Mouse (Mus musculus) ES-E14 (cell line): ENCODE results near the gene Zfp217. TPM values are rescaled to one million over a fixed set of nuclear protein-coding genes. Genes with fewer than 3 reads are reported as not detected.

Experiments
- DNase-seq: peaks from one replicate; pipeline ENCODE4 v3.0.0-alpha.2; 2013; ENCODE audit warnings: low read depth, low spot score
- H3K27ac ChIP-seq: 2 replicates; pipeline ENCODE4 v1.5.1; 2012; ENCODE audit warnings: low read depth, mild to moderate bottlenecking, low read length, moderate library complexity, mixed read lengths; ENCODE audit not compliant: poor library complexity, insufficient read depth, severe bottlenecking
- H3K36me3 ChIP-seq: 2 replicates; pipeline ENCODE4 v1.6.1; 2012; ENCODE audit warnings: mild to moderate bottlenecking, low read length, moderate library complexity, mixed read lengths; ENCODE audit not compliant: control insufficient read depth, poor library complexity, insufficient read depth, severe bottlenecking
- H3K4me1 ChIP-seq, 2 experiments: fragments of 150-350 bp in 1 of 2; sonication (generic) in 1 of 2; 2 replicates each; pipeline ENCODE4 v1.6.1; 2012; ENCODE audit warnings: low read length in 2 of 2, mild to moderate bottlenecking in 1 of 2, mixed read lengths in 1 of 2; ENCODE audit not compliant: control insufficient read depth in 2 of 2, insufficient read depth in 2 of 2, poor library complexity in 1 of 2
- H3K4me3 ChIP-seq, 2 experiments: fragments of 150-350 bp in 1 of 2; sonication (generic) in 1 of 2; 2 replicates each; pipeline ENCODE4 v1.5.1; 2012; ENCODE audit warnings: low read length in 2 of 2, low read depth in 1 of 2, mild to moderate bottlenecking in 1 of 2, mixed read lengths in 1 of 2; ENCODE audit not compliant: insufficient read depth in 1 of 2, poor library complexity in 1 of 2, severe bottlenecking in 1 of 2
- H3K9ac ChIP-seq: 2 replicates; pipeline ENCODE4 v1.6.1; 2012; ENCODE audit warnings: low read depth, mild to moderate bottlenecking, low read length, mixed read lengths; ENCODE audit not compliant: poor library complexity, insufficient read depth, severe bottlenecking
- H3K9me3 ChIP-seq: fragments of 150-350 bp; sonication (generic); 2 replicates; pipeline ENCODE4 v1.6.1; 2012; ENCODE audit warnings: low read depth, mild to moderate bottlenecking, low read length; ENCODE audit not compliant: control insufficient read depth, insufficient read depth
- CHD2 ChIP-seq: IDR thresholded peaks from 2 replicates; pipeline ENCODE4 v1.6.1; 2014; ENCODE audit warnings: mild to moderate bottlenecking, low read depth, low read length, inconsistent platforms
- HCFC1 ChIP-seq: IDR thresholded peaks from 2 replicates; pipeline ENCODE4 v1.6.1; 2012; ENCODE audit warnings: low read length, inconsistent platforms, borderline replicate concordance; ENCODE audit not compliant: insufficient read depth
- MAFK ChIP-seq: IDR thresholded peaks from 2 replicates; pipeline ENCODE4 v1.6.1; 2014; ENCODE audit warnings: mild to moderate bottlenecking, low read depth, low read length, inconsistent platforms; ENCODE audit not compliant: insufficient read depth
- ZC3H11A ChIP-seq: IDR thresholded peaks from 2 replicates; pipeline ENCODE4 v1.6.1; 2012; ENCODE audit warnings: low read depth, mild to moderate bottlenecking, inconsistent platforms, low read length, borderline replicate concordance
- ZNF384 ChIP-seq: IDR thresholded peaks from 2 replicates; pipeline ENCODE4 v1.6.1; 2012; ENCODE audit warnings: low read depth, low read length, inconsistent platforms
- in situ Hi-C, 2 experiments: fragments of 600-800 bp; cut with MboI; formaldehyde crosslinking; loops; one replicate each; pipeline ENCODE4 v1.15.1; 2025; ENCODE audit warnings: low sequenced_read_pairs in 2 of 2, inconsistent platforms in 1 of 2; ENCODE audit not compliant: unreplicated experiment in 2 of 2
- total RNA-seq: library from RNA; depleted of rRNA; stranded (reverse); fragments of 300-350 nt; gene quantifications from 2 replicates; pipeline ENCODE4 v1.2.3, GENCODE M21; 2012

Gene Zfp217
- total RNA-seq, 1 experiment = 23.2 TPM

DNA sequence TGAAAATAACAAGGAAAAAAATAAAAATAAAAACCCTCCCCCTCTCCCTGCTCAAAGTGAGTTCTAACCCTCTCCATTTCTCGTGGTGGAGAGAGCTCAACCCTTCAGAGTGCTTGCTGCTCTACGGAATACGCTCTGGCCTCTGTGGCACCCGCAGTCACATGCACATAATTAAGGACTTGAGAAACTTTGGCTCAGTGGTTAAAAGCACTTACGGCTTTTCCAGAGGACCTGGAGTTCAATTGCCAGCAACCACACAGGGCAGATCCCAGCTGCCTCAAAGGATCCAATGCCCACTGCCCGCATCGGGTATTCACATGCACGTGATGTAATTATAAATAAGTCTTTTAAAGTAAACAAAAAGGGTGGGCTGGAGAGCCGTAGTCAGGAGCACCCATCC is 41.9 kb downstream of the Zfp217 start:
- H3K27ac ChIP-seq = no peak overlapping the region
- in situ Hi-C loops = no loop called here
- DNase-seq = no peak
- H3K9ac ChIP-seq = no peak overlapping the region
- no peaks in the 10 kb centered on the region for H3K9me3 ChIP-seq
- peaks cover 9% of the 10 kb centered on the region; the same call in 1 of the 2 replicates for H3K36me3 ChIP-seq
- H3K4me1 ChIP-seq = peaks cover 0 to 12% of the 10 kb centered on the region in 2 experiments; a peak in 2 of 4 replicates
- H3K4me3 ChIP-seq = no peak overlapping the region
- TF ChIP-seq MAFK = no peak
- no peak for TF ChIP-seq HCFC1
- no peak for TF ChIP-seq ZNF384

DNA sequence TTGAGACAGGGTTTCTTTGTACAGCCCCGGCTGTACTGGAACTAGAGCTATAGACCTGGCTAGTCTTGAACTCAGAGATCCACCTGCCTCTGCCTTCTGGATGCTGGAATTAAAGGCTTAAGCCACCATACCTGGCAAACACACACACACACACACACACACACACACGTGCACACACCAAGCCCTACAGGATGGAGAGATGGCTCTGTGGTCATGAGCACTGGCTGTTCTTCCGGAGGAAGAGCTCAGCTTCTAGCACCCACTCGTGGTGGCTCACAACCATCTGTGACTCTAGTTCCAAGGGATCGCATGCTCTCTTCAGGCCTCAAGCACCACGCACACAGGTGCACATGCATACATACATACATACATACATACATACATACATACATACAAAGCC is 43.5 kb downstream of the Zfp217 start:
- TF ChIP-seq HCFC1 (no peak), ZNF384 (no peak), MAFK (no peak), ZC3H11A (no peak), CHD2 (no peak)
- no peak for DNase-seq
- Histone ChIP-seq H3K4me1 (peaks cover 0 to 8% of the 10 kb centered on the region in 2 experiments; a peak in 1 of 4 replicates), H3K27ac (no peak overlapping the region), H3K9me3 (no peaks in the 10 kb centered on the region), H3K36me3 (peaks cover 4% of the 10 kb centered on the region; the same call in 1 of the 2 replicates), H3K4me3 (no peak overlapping the region), H3K9ac (no peak overlapping the region)
- in situ Hi-C loops = no loop called here

DNA sequence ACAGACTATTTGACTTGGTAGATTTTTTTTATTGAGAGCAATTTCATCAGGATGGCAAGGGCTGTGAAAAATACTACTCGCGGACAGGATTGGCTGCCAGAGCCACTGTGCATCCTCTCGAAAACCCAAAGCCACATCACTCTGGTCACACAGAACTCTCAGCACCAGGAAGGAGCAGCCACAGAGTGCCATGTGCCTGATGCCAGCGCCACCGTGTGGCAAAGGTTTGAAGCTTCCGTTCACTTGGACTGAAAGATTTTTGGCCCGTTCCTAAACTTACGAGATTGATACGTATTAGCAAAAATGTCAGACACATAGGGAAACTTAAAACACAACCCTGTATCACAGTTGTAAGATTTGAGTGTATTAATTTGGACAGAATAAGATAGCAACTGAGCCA is 44.1 kb downstream of the Zfp217 start:
- TF ChIP-seq ZC3H11A (no peak), HCFC1 (no peak)
- Histone ChIP-seq H3K4me3 (no peak overlapping the region), H3K27ac (no peak overlapping the region), H3K36me3 (peaks cover 4% of the 10 kb centered on the region; the same call in 1 of the 2 replicates), H3K9ac (no peak overlapping the region), H3K9me3 (no peaks in the 10 kb centered on the region), H3K4me1 (peaks cover 0 to 8% of the 10 kb centered on the region in 2 experiments; a peak in 1 of 4 replicates)
- in situ Hi-C loops = no loop called here
- peak; percentile 61 for DNase-seq

DNA sequence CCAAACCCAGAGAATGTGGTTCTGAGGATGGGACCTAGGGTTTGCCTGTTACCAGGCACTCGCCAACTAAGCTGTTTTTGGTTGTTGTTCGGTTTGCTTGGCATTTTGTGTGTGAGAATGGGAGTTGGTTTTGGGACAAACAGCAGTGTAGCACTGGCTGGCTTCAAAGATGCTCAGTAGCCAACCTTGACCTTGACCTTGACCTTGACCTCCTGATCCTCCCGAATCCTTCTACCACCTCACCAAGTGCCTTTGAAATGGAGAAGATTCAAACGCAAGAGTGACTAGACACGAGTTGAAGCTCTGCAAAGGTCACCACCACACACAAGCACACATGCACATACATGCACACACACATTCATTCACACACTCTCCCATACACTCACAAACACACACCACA is 44.6 kb downstream of the Zfp217 start:
- Histone ChIP-seq H3K9ac (no peak overlapping the region), H3K4me1 (peaks cover 0 to 8% of the 10 kb centered on the region in 2 experiments; a peak in 1 of 4 replicates), H3K27ac (no peak overlapping the region), H3K36me3 (peaks cover 3% of the 10 kb centered on the region; the same call in 1 of the 2 replicates), H3K9me3 (no peaks in the 10 kb centered on the region), H3K4me3 (no peak overlapping the region)
- no peak for TF ChIP-seq ZNF384
- TF ChIP-seq HCFC1 = no peak
- peak; percentile 47 for DNase-seq
- in situ Hi-C loops = no loop called here

DNA sequence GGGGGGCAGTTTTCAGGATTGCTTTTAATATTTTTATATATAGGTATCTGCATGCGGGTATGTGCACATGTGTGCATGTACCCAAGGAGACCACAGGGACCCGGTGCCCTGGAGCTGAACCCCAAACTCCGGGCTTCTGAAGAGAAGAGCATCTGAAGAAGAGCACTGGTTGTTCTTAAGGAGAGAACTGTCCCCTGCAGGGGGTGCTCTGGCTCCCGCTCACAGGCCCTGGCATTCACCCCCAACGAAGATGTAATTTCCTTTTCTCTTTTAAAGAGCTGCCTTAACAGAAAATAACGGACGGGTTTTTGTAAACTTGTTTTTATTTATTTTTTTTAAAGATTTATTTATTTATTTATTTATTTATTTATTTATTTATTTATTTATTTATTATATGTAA is 46.0 kb downstream of the Zfp217 start:
- TF ChIP-seq CHD2 = no peak
- TF ChIP-seq MAFK = no peak
- no peak for TF ChIP-seq ZC3H11A
- TF ChIP-seq HCFC1 = no peak
- DNase-seq = no peak
- in situ Hi-C loops = no loop called here
- Histone ChIP-seq H3K4me1 (peaks cover 0 to 8% of the 10 kb centered on the region in 2 experiments; a peak in 1 of 4 replicates), H3K9ac (no peak overlapping the region), H3K9me3 (no peaks in the 10 kb centered on the region), H3K27ac (no peak overlapping the region), H3K4me3 (no peak overlapping the region), H3K36me3 (no peaks in the 10 kb centered on the region; the same call in 1 of the 2 replicates)
